Mouse (Mus musculus): ENCODE results near the gene Kat8. TPM values are rescaled to one million over a fixed set of nuclear protein-coding genes. Genes with fewer than 3 reads are reported as not detected.

The Kat8 gene
- 10.4 and 12.5 TPM in 2 replicates for polyA plus RNA-seq (2012; rRNA removed)

- Histone ChIP-seq H3K4me1 (ENCODE audit: control insufficient read depth, insufficient read depth, low read length) (no peaks in the 10 kb centered on the region), H3K4me3 (replicated peaks; ENCODE audit: extremely low read depth, low read depth, low read length) (peak within 1 kb of the TSS; percentile 73)
- peak; percentile 91; the same call in 1 of the 2 replicates for TF ChIP-seq POLR2A (IDR thresholded peaks at IDR 0.05; ENCODE audit: borderline replicate concordance, extremely low read depth, low read depth, low read length)
- no peak for TF ChIP-seq CTCF (IDR thresholded peaks at IDR 0.05; ENCODE audit: insufficient read depth, low read length)
- DNase-seq: peak; percentile 89
- under 1% methylated on average over 40 of the region's 40 CpGs for WGBS
These were observed at the start of gene Kat8 for GRCm38 (mm10) chr7:127912190-127912871. Kat8 (plus strand) TSS chr7:127912516.

- 95% methylated on average over 12 of the region's 12 CpGs for WGBS
- TF ChIP-seq CTCF (IDR thresholded peaks at IDR 0.05; ENCODE audit: insufficient read depth, low read length): no peak
- TF ChIP-seq POLR2A (IDR thresholded peaks at IDR 0.05; ENCODE audit: borderline replicate concordance, extremely low read depth, low read depth, low read length): no peak
These were observed 45.9 kb upstream of the Kat8 start for GRCm38 (mm10) chr7:127866434-127866833.

GRCm38 (mm10) chr7:127867641-127868040, 44.7 kb upstream of the Kat8 start:
- H3K4me1 ChIP-seq (ENCODE audit: control insufficient read depth, insufficient read depth, low read length): no peaks in the 10 kb centered on the region
- H3K4me3 ChIP-seq (replicated peaks; ENCODE audit: extremely low read depth, low read depth, low read length): no peak overlapping the region
- DNase-seq: no peak
- WGBS: 97% methylated on average over 18 of the region's 18 CpGs
- no peak for TF ChIP-seq POLR2A (IDR thresholded peaks at IDR 0.05; ENCODE audit: borderline replicate concordance, extremely low read depth, low read depth, low read length)
- no peak for TF ChIP-seq CTCF (IDR thresholded peaks at IDR 0.05; ENCODE audit: insufficient read depth, low read length)

More at GRCm38 (mm10) chr7:127866434-127866833, 45.9 kb upstream of the Kat8 start:
- Histone ChIP-seq H3K4me3 (replicated peaks; ENCODE audit: extremely low read depth, low read depth, low read length) (no peak overlapping the region), H3K4me1 (ENCODE audit: control insufficient read depth, insufficient read depth, low read length) (no peaks in the 10 kb centered on the region)
- DNase-seq: no peak

- WGBS: 52% methylated on average over 3 of the region's 3 CpGs
- H3K4me3 ChIP-seq (replicated peaks; ENCODE audit: extremely low read depth, low read depth, low read length): no peak overlapping the region
- TF ChIP-seq POLR2A (IDR thresholded peaks at IDR 0.05; ENCODE audit: borderline replicate concordance, extremely low read depth, low read depth, low read length) (no peak), CTCF (IDR thresholded peaks at IDR 0.05; ENCODE audit: insufficient read depth, low read length) (no peak)
- DNase-seq: no peak
- no peaks in the 10 kb centered on the region for H3K4me1 ChIP-seq (ENCODE audit: control insufficient read depth, insufficient read depth, low read length)
These were observed 43.0 kb upstream of the Kat8 start for GRCm38 (mm10) chr7:127869149-127869810.

GRCm38 (mm10) chr7:127870136-127870821, 42.0 kb upstream of the Kat8 start:
- TF ChIP-seq POLR2A (IDR thresholded peaks at IDR 0.05; ENCODE audit: borderline replicate concordance, extremely low read depth, low read depth, low read length) (no peak), CTCF (IDR thresholded peaks at IDR 0.05; ENCODE audit: insufficient read depth, low read length) (no peak)
- H3K4me3 ChIP-seq (replicated peaks; ENCODE audit: extremely low read depth, low read depth, low read length): no peak overlapping the region
- peaks cover 4% of the 10 kb centered on the region for H3K4me1 ChIP-seq (ENCODE audit: control insufficient read depth, insufficient read depth, low read length)
- no peak for DNase-seq
- 73% methylated on average over 5 of the region's 5 CpGs for WGBS

- DNase-seq: no peak
- TF ChIP-seq POLR2A (IDR thresholded peaks at IDR 0.05; ENCODE audit: borderline replicate concordance, extremely low read depth, low read depth, low read length) (no peak), CTCF (IDR thresholded peaks at IDR 0.05; ENCODE audit: insufficient read depth, low read length) (no peak)
- WGBS: 3% methylated on average over 20 of the region's 20 CpGs
- Histone ChIP-seq H3K4me3 (replicated peaks; ENCODE audit: extremely low read depth, low read depth, low read length) (peak overlapping the region; percentile 98), H3K4me1 (ENCODE audit: control insufficient read depth, insufficient read depth, low read length) (peaks cover 5% of the 10 kb centered on the region)
These were observed 37.3 kb upstream of the Kat8 start for GRCm38 (mm10) chr7:127874812-127875626.

- TF ChIP-seq POLR2A (IDR thresholded peaks at IDR 0.05; ENCODE audit: borderline replicate concordance, extremely low read depth, low read depth, low read length): peak; percentile 8; the same call in 1 of the 2 replicates
- TF ChIP-seq CTCF (IDR thresholded peaks at IDR 0.05; ENCODE audit: insufficient read depth, low read length): no peak
- WGBS: under 1% methylated on average over 43 of the region's 43 CpGs
- DNase-seq: peak; percentile 86
These were observed 36.7 kb upstream of the Kat8 start for GRCm38 (mm10) chr7:127875627-127876001.

GRCm38 (mm10) chr7:127876041-127876466, 36.3 kb upstream of the Kat8 start, which contains the start of gene Zfp646:
Zfp646 (plus strand) TSS chr7:127876221.
- H3K4me3 ChIP-seq (replicated peaks; ENCODE audit: extremely low read depth, low read depth, low read length): peak within 1 kb of the TSS; percentile 98
- WGBS: under 1% methylated on average over 41 of the region's 41 CpGs

More at GRCm38 (mm10) chr7:127875627-127876001, 36.7 kb upstream of the Kat8 start:
- Histone ChIP-seq H3K4me1 (ENCODE audit: control insufficient read depth, insufficient read depth, low read length) (peaks cover 5% of the 10 kb centered on the region), H3K4me3 (replicated peaks; ENCODE audit: extremely low read depth, low read depth, low read length) (peak overlapping the region; percentile 98)

More at GRCm38 (mm10) chr7:127876041-127876466, 36.3 kb upstream of the Kat8 start, which contains the start of gene Zfp646:
- no peak for DNase-seq
- TF ChIP-seq CTCF (IDR thresholded peaks at IDR 0.05; ENCODE audit: insufficient read depth, low read length): no peak
- peak; percentile 44 for TF ChIP-seq POLR2A (IDR thresholded peaks at IDR 0.05; ENCODE audit: borderline replicate concordance, extremely low read depth, low read depth, low read length)
- peaks cover 5% of the 10 kb centered on the region for H3K4me1 ChIP-seq (ENCODE audit: control insufficient read depth, insufficient read depth, low read length)
